12 mouse cellular contexts compared by ENCODE assay signal in the genomic region with DNA sequence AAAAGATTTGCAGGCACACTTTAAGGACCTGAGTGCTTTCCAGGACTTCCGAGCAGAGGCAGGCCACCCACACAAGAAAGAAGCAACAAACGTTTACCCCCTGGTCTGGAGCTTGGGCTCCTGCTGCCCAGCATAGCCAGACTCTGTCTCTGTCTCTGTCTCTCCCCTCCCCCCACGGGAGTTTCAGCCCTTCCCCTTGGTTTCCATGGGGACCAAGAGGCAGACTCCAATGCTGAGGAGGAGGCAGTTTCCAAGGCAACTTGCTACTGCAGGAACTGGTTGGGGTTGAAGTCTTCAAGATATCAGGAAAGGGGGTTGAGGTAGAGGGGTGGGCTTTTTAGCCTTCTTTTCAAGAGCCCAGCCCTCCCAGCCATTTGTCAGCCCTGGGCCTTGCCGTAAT. TPM values are rescaled to one million over a fixed set of nuclear protein-coding genes. Genes with fewer than 3 reads are reported as not detected.
DNase-seq lines count a peak whose midpoint lies in the region; ATAC-seq lines count a peak whose summit lies in the region.
"Had no signal": no experiment of that assay in that cellular context is flagged by ENCODE, and none has a peak within 500 bp of the region (broad histone marks: within the 10 kb centered on the region; RNA-seq: fewer than 3 reads in every experiment).

No protein-coding gene starts in this region.

- H3K9me3 ChIP-seq in forebrain, embryonic 15.5 days, result no peaks in the 10 kb centered on the region
- H3K9me3 ChIP-seq: neural tube, embryonic 12.5 days had no signal

- peak; percentile 57 for DNase-seq in embryo, embryonic 11 days
- DNase-seq in left cerebral cortex, postnatal 14 days (ENCODE audit: low spot score in 2 of 2), result peak; percentile 81 to 90
- peak; percentile 73 to 85 for DNase-seq in right cerebral cortex, adult 2 months (ENCODE audit: low spot score in 2 of 2)
- no peak for DNase-seq in kidney, adult 11 months
- DNase-seq in kidney, postnatal 25 days, result no peak
- no peak for DNase-seq in cerebellum, adult 9-11 months
- DNase-seq: adrenal gland, adult 8-10 months; cerebellum, postnatal 36 days; lung, embryonic 14.5 days had no signal

- WGBS in forebrain, embryonic 15.5 days, result 33% methylated on average over 4 of the region's 4 CpGs

- H3K9ac ChIP-seq in forebrain, embryonic 15.5 days (replicated peaks), result no peak overlapping the region
- H3K9ac ChIP-seq: lung, embryonic 14.5 days; neural tube, embryonic 12.5 days had no signal

- intact Hi-C loops in left cerebral cortex, postnatal 14 days (cut with DNase I), result no loop called here

- no peak overlapping the region for H3K4me3 ChIP-seq in forebrain, embryonic 15.5 days
- H3K4me3 ChIP-seq: neural tube, embryonic 12.5 days had no signal

- H3K27ac ChIP-seq in forebrain, embryonic 15.5 days (replicated peaks), result peak overlapping the region; percentile 60; the same call in 1 of the 2 replicates
- H3K27ac ChIP-seq: neural tube, embryonic 12.5 days had no signal

- H3K4me2 ChIP-seq in forebrain, embryonic 15.5 days (replicated peaks), result no peak overlapping the region
- H3K4me2 ChIP-seq: lung, embryonic 14.5 days; neural tube, embryonic 12.5 days had no signal

- ATAC-seq in forebrain, embryonic 15.5 days (replicated peaks), result peak; percentile 63

- no peaks in the 10 kb centered on the region for H3K36me3 ChIP-seq in forebrain, embryonic 15.5 days
- H3K36me3 ChIP-seq: neural tube, embryonic 12.5 days had no signal

- peaks cover 17% of the 10 kb centered on the region for H3K27me3 ChIP-seq in forebrain, embryonic 15.5 days

- H3K4me1 ChIP-seq in forebrain, embryonic 15.5 days, result peaks cover 34% of the 10 kb centered on the region

RNA-seq across cellular contexts. Expression of a gene that starts 10.5 kb away (rescaled TPM):
- 0.43 and 0.48 TPM in 2 replicates for polyA plus RNA-seq in forebrain, embryonic 15.5 days (2015; fragmentation: Nextera tagmentation; extraction: Ambion mirVana)
- total RNA-seq in left cerebral cortex, postnatal 14 days (2021), result 10 to 100 TPM; 15.7 to 17.3 TPM
- total RNA-seq: ES-E14 had no signal
- polyA plus RNA-seq: lung, embryonic 14.5 days; neural tube, embryonic 12.5 days had no signal

RNA-seq across cellular contexts. Expression of a gene that starts 14.0 kb away (rescaled TPM):
- 0.63 and 0.69 TPM in 2 replicates for polyA plus RNA-seq in forebrain, embryonic 15.5 days (2015; fragmentation: Nextera tagmentation; extraction: Ambion mirVana)
- total RNA-seq in left cerebral cortex, postnatal 14 days (2021), result 1 to 10 TPM; 2.4 to 2.8 TPM

RNA-seq across cellular contexts. Expression of a gene that starts 31.3 kb away (rescaled TPM):
- polyA plus RNA-seq in forebrain, embryonic 15.5 days (2015; fragmentation: Nextera tagmentation; extraction: Ambion mirVana), result 25.3 and 27.2 TPM in 2 replicates
- total RNA-seq in left cerebral cortex, postnatal 14 days (2021), result 10 to 100 TPM; 30.8 to 33.4 TPM

RNA-seq across cellular contexts. Expression of a gene that starts 48.2 kb away (rescaled TPM):
- 1.3 and 1.6 TPM in 2 replicates for polyA plus RNA-seq in forebrain, embryonic 15.5 days (2015; fragmentation: Nextera tagmentation; extraction: Ambion mirVana)
- 1 to 10 TPM; 3.1 to 3.3 TPM for total RNA-seq in left cerebral cortex, postnatal 14 days (2021)

RNA-seq across cellular contexts. Expression of a gene that starts 51.1 kb away (rescaled TPM):
- 27.8 and 29.2 TPM in 2 replicates for polyA plus RNA-seq in forebrain, embryonic 15.5 days (2015; fragmentation: Nextera tagmentation; extraction: Ambion mirVana)
- 100 to 1,000 TPM; 117 to 122 TPM for total RNA-seq in left cerebral cortex, postnatal 14 days (2021)

Comparison
In these comparisons a context has a peak if more than half of its experiments do, and no peak if none do; other contexts are left out.
1. DNase-seq: peak in embryo, embryonic 11 days (single experiment), left cerebral cortex, postnatal 14 days (2 of 2) and right cerebral cortex, adult 2 months (2 of 2); none in kidney, adult 11 months (single experiment), kidney, postnatal 25 days (0 of 2) and cerebellum, adult 9-11 months (single experiment).